Mouse (Mus musculus) heart, embryonic 14.5 days (tissue): Measurements from ENCODE around the gene Kbtbd12. TPM values are rescaled to one million over a fixed set of nuclear protein-coding genes. Genes with fewer than 3 reads are reported as not detected.

Source experiments
- ATAC-seq: fragments of 200-750 bp; cut with Nextera tagmentation; 2 replicates; pipeline ENCODE4 v1.8.0; 2017; ENCODE audit warnings: low read depth, moderate TSS enrichment; ENCODE audit not compliant: insufficient number of reproducible peaks, insufficient read depth, low FRiP score
- H3K27ac ChIP-seq, 2 experiments: fragments of 200-500 bp in 1 of 2; fragments of 300-500 bp in 1 of 2; sonication (generic) in 1 of 2; replicated peaks in 1 of 2; 2 replicates each; pipeline ENCODE4 v1.5.1; 2012 to 2014; ENCODE audit warnings: low read depth in 2 of 2, low read length in 2 of 2, control low read depth in 1 of 2, mild to moderate bottlenecking in 1 of 2, mixed read lengths in 1 of 2; ENCODE audit not compliant: control insufficient read depth in 1 of 2, insufficient read depth in 1 of 2
- H3K27me3 ChIP-seq: fragments of 300-500 bp; sonication (generic); 2 replicates; pipeline ENCODE4 v1.6.1; 2014; ENCODE audit warnings: mild to moderate bottlenecking, low read length, control low read depth; ENCODE audit not compliant: control insufficient read depth, insufficient read depth
- H3K36me3 ChIP-seq: fragments of 300-500 bp; sonication (generic); 2 replicates; pipeline ENCODE4 v1.6.1; 2014; ENCODE audit warnings: mild to moderate bottlenecking, control low read depth, low read length, mixed read lengths; ENCODE audit not compliant: control insufficient read depth, insufficient read depth
- H3K4me1 ChIP-seq, 2 experiments: fragments of 200-500 bp in 1 of 2; fragments of 300-500 bp in 1 of 2; sonication (generic) in 1 of 2; 2 replicates each; pipeline ENCODE4 v1.6.1; 2012 to 2014; ENCODE audit warnings: low read length in 2 of 2, control low read depth in 1 of 2, mixed read lengths in 1 of 2; ENCODE audit not compliant: control insufficient read depth in 2 of 2, insufficient read depth in 2 of 2
- H3K4me2 ChIP-seq: fragments of 300-500 bp; sonication (generic); 2 replicates; pipeline ENCODE4 v1.6.1; 2014; ENCODE audit warnings: mild to moderate bottlenecking, low read length
- H3K4me3 ChIP-seq, 2 experiments: fragments of 200-500 bp in 1 of 2; fragments of 300-500 bp in 1 of 2; sonication (generic) in 1 of 2; 2 replicates each; pipeline ENCODE4 v1.5.1; 2012 to 2014; ENCODE audit warnings: low read length in 2 of 2, mild to moderate bottlenecking in 2 of 2, control low read depth in 1 of 2, low read depth in 1 of 2, moderate library complexity in 1 of 2; ENCODE audit not compliant: control insufficient read depth in 1 of 2, insufficient read depth in 1 of 2
- H3K9ac ChIP-seq: fragments of 300-500 bp; sonication (generic); 2 replicates; pipeline ENCODE4 v1.6.1; 2014; ENCODE audit warnings: mild to moderate bottlenecking, low read length
- H3K9me3 ChIP-seq: fragments of 300-500 bp; sonication (generic); 2 replicates; pipeline ENCODE4 v1.6.1; 2016; ENCODE audit warnings: low read length, control low read depth; ENCODE audit not compliant: control insufficient read depth
- WGBS: fragments of 180-500 bp; shearing (Covaris S2); extraction: QIAGEN DNeasy Blood & Tissue Kit; methylation state at CpG from one replicate; pipeline ENCODE4 v1.1.7; 2014; 5-methylcytosine and 5-hydroxymethylcytosine counted together
- polyA plus RNA-seq: library from polyadenylated mRNA; unstranded; fragments of >200 nt; fragmentation: Nextera tagmentation; extraction: Ambion mirVana; gene quantifications from 2 replicates; pipeline ENCODE4 v1.2.1, GENCODE M21; 2014

The Kbtbd12 gene
- polyA plus RNA-seq, 1 experiment from 2014 or later: 22.8 TPM

DNA sequence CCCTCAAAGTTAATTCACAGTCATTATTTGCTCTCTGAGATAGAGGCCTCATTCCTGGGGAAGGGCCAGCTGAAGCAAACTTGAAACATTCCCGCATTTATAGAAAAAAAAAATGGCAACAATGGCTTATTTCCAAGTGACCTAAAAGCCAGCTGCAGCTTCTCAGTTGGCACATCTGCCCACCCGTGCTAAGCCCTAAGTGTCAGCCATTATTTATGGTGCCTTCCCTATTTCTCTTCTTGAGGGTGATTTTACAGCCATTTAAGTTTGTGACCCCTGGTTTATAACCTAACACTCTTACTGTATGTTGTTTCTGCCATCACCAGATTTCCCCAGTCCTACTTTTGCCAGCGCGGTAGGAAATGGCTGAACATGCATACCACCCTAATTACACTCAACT is 11.3 kb downstream of the Kbtbd12 start:
- peak overlapping the region; percentile 79 for H3K9ac ChIP-seq
- H3K27ac ChIP-seq: peak overlapping the region; percentile 89 to 90
- H3K9me3 ChIP-seq: no peaks in the 10 kb centered on the region
- peak overlapping the region; percentile 77 for H3K4me2 ChIP-seq
- H3K4me1 ChIP-seq: peaks cover 3 to 19% of the 10 kb centered on the region in 2 experiments; a peak in 3 of 4 replicates
- no peaks in the 10 kb centered on the region for H3K27me3 ChIP-seq
- H3K4me3 ChIP-seq: peak overlapping the region; percentile 48 to 55; a peak in 3 of 4 replicates
- ATAC-seq: no peak
- WGBS: 52% methylated on average over 4 of the region's 4 CpGs
- no peaks in the 10 kb centered on the region for H3K36me3 ChIP-seq

DNA sequence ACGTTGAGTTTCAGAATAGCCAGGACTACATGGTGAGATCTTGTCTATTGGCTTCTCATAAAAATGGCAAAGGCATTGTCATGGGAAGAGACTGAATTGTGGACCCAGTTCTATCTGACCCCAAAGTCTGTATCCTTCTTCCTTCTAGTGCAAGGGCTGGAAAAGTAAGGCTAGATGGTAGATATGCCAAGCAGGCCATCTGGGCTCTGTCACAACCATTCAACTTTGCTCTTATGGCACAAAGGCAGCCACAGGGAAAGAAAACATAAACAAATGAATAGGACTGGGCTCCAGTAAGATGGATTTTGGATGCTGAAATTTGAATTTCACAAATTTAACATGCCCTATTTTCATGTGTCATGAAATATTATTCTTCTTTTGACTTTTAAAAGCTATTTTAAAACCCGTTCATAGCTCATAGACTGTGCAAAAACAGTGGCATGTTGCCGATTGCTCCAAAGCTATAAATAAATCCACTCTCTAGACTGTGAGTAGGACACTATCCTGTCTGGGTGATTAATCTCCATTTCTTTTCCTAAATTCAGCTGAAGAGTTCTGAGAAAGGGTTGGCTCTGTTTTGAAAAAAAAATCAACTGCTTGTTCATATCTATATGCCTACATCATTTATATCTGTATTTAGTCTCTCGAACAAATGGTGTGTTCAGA is 15.8 kb downstream of the Kbtbd12 start:
- Histone ChIP-seq H3K4me2 (peak overlapping the region; percentile 37), H3K36me3 (peaks cover 7% of the 10 kb centered on the region; the same call in 1 of the 2 replicates), H3K9me3 (no peaks in the 10 kb centered on the region), H3K4me3 (no peak overlapping the region), H3K4me1 (peaks cover 3 to 14% of the 10 kb centered on the region in 2 experiments; a peak in 2 of 4 replicates), H3K27ac (peak overlapping the region; percentile 15 to 69), H3K27me3 (no peaks in the 10 kb centered on the region), H3K9ac (no peak overlapping the region)
- ATAC-seq: no peak
- WGBS: 44% methylated on average over 4 of the region's 4 CpGs

GRCm38 (mm10) chr6:88619542-88619941 is 18.2 kb downstream of the Kbtbd12 start:
- H3K4me3 ChIP-seq: no peak overlapping the region
- 65% methylated on average over 5 of the region's 5 CpGs for WGBS

DNA sequence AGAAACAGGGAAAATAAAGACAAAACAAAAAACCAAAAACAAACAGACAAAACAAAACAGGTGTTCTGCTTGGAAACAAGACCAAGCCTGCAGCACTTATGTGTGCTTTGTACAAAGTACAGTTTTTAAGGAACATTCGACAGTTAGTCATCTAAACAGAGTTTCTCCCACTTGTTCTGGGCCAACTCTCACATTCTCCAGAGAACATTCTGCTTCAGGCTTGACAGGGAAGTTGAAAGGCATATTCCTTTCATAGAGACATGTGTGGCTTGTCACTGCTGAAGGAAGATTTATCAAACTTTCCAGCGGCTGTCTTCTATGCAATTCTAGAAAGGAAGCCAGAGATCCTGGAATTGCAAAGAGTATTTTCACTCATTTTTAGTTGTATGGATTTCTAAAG is 22.4 kb downstream of the Kbtbd12 start:
- no peaks in the 10 kb centered on the region for H3K27me3 ChIP-seq
- WGBS: 76% methylated on average over 2 of the region's 2 CpGs
- H3K4me2 ChIP-seq: no peak overlapping the region
- no peaks in the 10 kb centered on the region for H3K9me3 ChIP-seq
- ATAC-seq: no peak
- peaks cover 0 to 4% of the 10 kb centered on the region in 2 experiments; a peak in 2 of 4 replicates for H3K4me1 ChIP-seq
- H3K4me3 ChIP-seq: no peak overlapping the region
- H3K36me3 ChIP-seq: peaks cover 29% of the 10 kb centered on the region
- no peak overlapping the region for H3K9ac ChIP-seq
- H3K27ac ChIP-seq: no peak overlapping the region

More at GRCm38 (mm10) chr6:88619542-88619941, 18.2 kb downstream of the Kbtbd12 start:
- no peak for ATAC-seq
- Histone ChIP-seq H3K36me3 (peaks cover 15% of the 10 kb centered on the region), H3K27me3 (no peaks in the 10 kb centered on the region), H3K4me1 (0 out of 4 replicates have a peak, but pooled peaks cover 0 to 3% of the 10 kb centered on the region in 2 experiments), H3K9me3 (no peaks in the 10 kb centered on the region), H3K9ac (no peak overlapping the region), H3K27ac (no peak overlapping the region), H3K4me2 (no peak overlapping the region)

DNA sequence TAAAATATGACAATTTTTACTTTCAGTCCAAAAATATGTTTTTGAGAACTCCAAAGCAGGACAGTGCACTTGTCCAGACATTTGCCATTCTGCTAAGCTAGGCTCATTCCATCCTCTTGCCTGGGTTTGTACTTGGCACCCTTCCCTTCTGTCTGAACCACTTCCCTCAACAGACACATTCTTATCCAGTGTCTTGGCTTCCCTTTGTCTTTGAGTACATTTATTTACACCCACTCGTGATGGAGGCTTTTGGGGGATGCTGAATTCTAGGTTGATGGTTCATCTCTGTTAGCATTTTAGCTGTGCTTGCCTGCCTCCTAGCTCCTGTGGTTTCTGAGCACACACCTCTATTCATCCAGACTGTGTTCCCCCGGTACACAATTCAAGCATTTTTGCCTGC is 31.3 kb downstream of the Kbtbd12 start:
- Histone ChIP-seq H3K9ac (no peak overlapping the region), H3K4me1 (peaks cover 0 to 4% of the 10 kb centered on the region in 2 experiments; a peak in 2 of 4 replicates), H3K27me3 (no peaks in the 10 kb centered on the region), H3K4me2 (no peak overlapping the region), H3K36me3 (no peaks in the 10 kb centered on the region), H3K27ac (no peak overlapping the region), H3K9me3 (no peaks in the 10 kb centered on the region), H3K4me3 (no peak overlapping the region)
- 58% methylated on average over 2 of the region's 2 CpGs for WGBS
- no peak for ATAC-seq

GRCm38 (mm10) chr6:88605715-88606114 is 32.0 kb downstream of the Kbtbd12 start:
- H3K4me3 ChIP-seq: no peak overlapping the region
- ATAC-seq: no peak
- H3K4me1 ChIP-seq: peaks cover 0 to 4% of the 10 kb centered on the region in 2 experiments; a peak in 2 of 4 replicates
- H3K9ac ChIP-seq: no peak overlapping the region
- H3K4me2 ChIP-seq: no peak overlapping the region
- 76% methylated on average over 2 of the region's 2 CpGs for WGBS
- H3K27ac ChIP-seq: no peak overlapping the region
- no peaks in the 10 kb centered on the region for H3K36me3 ChIP-seq
- no peaks in the 10 kb centered on the region for H3K9me3 ChIP-seq
- H3K27me3 ChIP-seq: no peaks in the 10 kb centered on the region

GRCm38 (mm10) chr6:88605235-88605634 is 32.5 kb downstream of the Kbtbd12 start:
- no peaks in the 10 kb centered on the region for H3K36me3 ChIP-seq
- H3K9me3 ChIP-seq: no peaks in the 10 kb centered on the region
- H3K9ac ChIP-seq: no peak overlapping the region
- 65% methylated on average over 2 of the region's 2 CpGs for WGBS
- H3K4me1 ChIP-seq: no peaks in the 10 kb centered on the region
- H3K4me3 ChIP-seq: no peak overlapping the region
- H3K27ac ChIP-seq: no peak overlapping the region
- no peak overlapping the region for H3K4me2 ChIP-seq
- no peaks in the 10 kb centered on the region for H3K27me3 ChIP-seq
- ATAC-seq: no peak
